16 mouse cellular contexts compared by ENCODE assay signal in genomic region chr9:119686187-119686586, GRCm38 (mm10). TPM values are rescaled to one million over a fixed set of nuclear protein-coding genes. Genes with fewer than 3 reads are reported as not detected.
DNase-seq lines count a peak whose midpoint lies in the region; ATAC-seq and TF ChIP-seq lines count a peak whose summit lies in the region.
"Had no signal": no experiment of that assay in that cellular context is flagged by ENCODE, and none has a peak within 500 bp of the region (broad histone marks: within the 10 kb centered on the region; RNA-seq: fewer than 3 reads in every experiment).

No protein-coding gene starts in this region.

- H3K27me3 ChIP-seq in lung, embryonic 14.5 days (ENCODE audit: insufficient read depth, low read length): no peaks in the 10 kb centered on the region
- H3K27me3 ChIP-seq: hindbrain, embryonic 15.5 days; limb, embryonic 12.5 days; stomach, embryonic 15.5 days had no signal

- H3K27ac ChIP-seq in lung, embryonic 14.5 days (ENCODE audit: low read depth): no peak overlapping the region
- H3K27ac ChIP-seq: embryonic facial prominence, embryonic 10.5 days; hindbrain, embryonic 15.5 days; limb, embryonic 12.5 days; stomach, embryonic 15.5 days had no signal

- H3K4me3 ChIP-seq in lung, embryonic 14.5 days (ENCODE audit: low read depth, low read length): no peak overlapping the region
- H3K4me3 ChIP-seq: embryonic facial prominence, embryonic 10.5 days; hindbrain, embryonic 15.5 days; limb, embryonic 12.5 days; myocyte; stomach, embryonic 15.5 days had no signal

- no peak overlapping the region for H3K9ac ChIP-seq in lung, embryonic 14.5 days
- H3K9ac ChIP-seq: hindbrain, embryonic 15.5 days; limb, embryonic 12.5 days; stomach, embryonic 15.5 days had no signal

- DNase-seq in CD4-positive, CD25-positive, alpha-beta regulatory T cell, adult 2 months (ENCODE audit: low read depth, low spot score): peak; percentile 41
- no peak for DNase-seq in lung, embryonic 14.5 days
- no peak for DNase-seq in lung, postnatal 4 days
- peak; percentile 41 for DNase-seq in ZHBTc4 (ENCODE audit: low read depth, low spot score)
- DNase-seq in thymus, postnatal 14 days: peak; percentile 21
- DNase-seq in left cerebral cortex, postnatal 4 days: no peak
- DNase-seq in heart, postnatal 36 days: no peak

- peak; percentile 45 for TF ChIP-seq CTCF in lung, embryonic 14.5 days (IDR thresholded peaks at IDR 0.05; ENCODE audit: low read depth)

- no peaks in the 10 kb centered on the region for H3K9me3 ChIP-seq in lung, embryonic 14.5 days (ENCODE audit: low read depth, low read length)
- H3K9me3 ChIP-seq: hindbrain, embryonic 15.5 days; stomach, embryonic 15.5 days had no signal

- H3K4me1 ChIP-seq in lung, embryonic 14.5 days (ENCODE audit: insufficient read depth): no peaks in the 10 kb centered on the region
- H3K4me1 ChIP-seq: embryonic facial prominence, embryonic 10.5 days; hindbrain, embryonic 15.5 days; limb, embryonic 12.5 days; stomach, embryonic 15.5 days had no signal

- H3K36me3 ChIP-seq in lung, embryonic 14.5 days (ENCODE audit: insufficient read depth): no peaks in the 10 kb centered on the region
- H3K36me3 ChIP-seq: embryonic facial prominence, embryonic 10.5 days; hindbrain, embryonic 15.5 days; limb, embryonic 12.5 days; stomach, embryonic 15.5 days had no signal

- no peak for ATAC-seq in CD4-positive, CD25-positive, alpha-beta regulatory T cell, adult 4 months
- no peak for ATAC-seq in lung, embryonic 14.5 days (ENCODE audit: insufficient read depth)
- ATAC-seq: forebrain, embryonic 14.5 days had no signal

- 95% methylated on average over 8 of the region's 8 CpGs for WGBS in lung, embryonic 14.5 days

- intact Hi-C loops in left cerebral cortex, postnatal 4 days (cut with DNase I): no loop called here
- intact Hi-C loops in heart, postnatal 36 days (cut with DNase I): no loop called here

- H3K4me2 ChIP-seq in lung, embryonic 14.5 days: no peak overlapping the region
- H3K4me2 ChIP-seq: hindbrain, embryonic 15.5 days; limb, embryonic 12.5 days; stomach, embryonic 15.5 days had no signal

RNA-seq across cellular contexts. Expression of gene Scn10a, which starts 32.9 kb away (rescaled TPM):
- not detected for polyA plus RNA-seq in CD4-positive, CD25-positive, alpha-beta regulatory T cell, adult 4 months (2017; shearing (Covaris generic))
- 0.05 TPM in 1 of 2 replicates, not detected in the other for polyA plus RNA-seq in lung, embryonic 14.5 days (2014; fragmentation: Nextera tagmentation; extraction: Ambion mirVana)
- under 1 TPM; 0.12 to 0.14 TPM for total RNA-seq in left cerebral cortex, postnatal 4 days (2021)
- under 1 TPM; 0.22 to 0.33 TPM for total RNA-seq in heart, postnatal 36 days (2021)
- total RNA-seq: layer of hippocampus, adult 18-20 months; megakaryocyte progenitor cell, adult 5-6 weeks had no signal
- polyA plus RNA-seq: stomach, embryonic 15.5 days had no signal

Comparison
In these comparisons a context has a peak if more than half of its experiments do, and no peak if none do; other contexts are left out.
1. DNase-seq: peak in CD4-positive, CD25-positive, alpha-beta regulatory T cell, adult 2 months (single experiment), ZHBTc4 (single experiment) and thymus, postnatal 14 days (single experiment); none in lung, embryonic 14.5 days (single experiment), lung, postnatal 4 days (0 of 2), left cerebral cortex, postnatal 4 days (single experiment) and heart, postnatal 36 days (0 of 2).